Mouse (Mus musculus) splenic B cell, adult 2 months (primary cell): ENCODE results near the gene Rsbn1.

ENCODE experiments used
- DNase-seq: peaks from one replicate; pipeline ENCODE4 v3.0.0-alpha.2; 2011; ENCODE audit warnings: low read depth, low spot score
- H3K27me3 ChIP-seq: 2 replicates; pipeline ENCODE4 v1.6.1; 2012; ENCODE audit warnings: mild to moderate bottlenecking, low read length, moderate library complexity, mixed read lengths; ENCODE audit not compliant: control insufficient read depth, poor library complexity, insufficient read depth, severe bottlenecking
- H3K36me3 ChIP-seq: 2 replicates; pipeline ENCODE4 v1.6.1; 2012; ENCODE audit warnings: mild to moderate bottlenecking, low read length, moderate library complexity, mixed read lengths; ENCODE audit not compliant: control insufficient read depth, poor library complexity, insufficient read depth, severe bottlenecking

Gene Rsbn1

DNA sequence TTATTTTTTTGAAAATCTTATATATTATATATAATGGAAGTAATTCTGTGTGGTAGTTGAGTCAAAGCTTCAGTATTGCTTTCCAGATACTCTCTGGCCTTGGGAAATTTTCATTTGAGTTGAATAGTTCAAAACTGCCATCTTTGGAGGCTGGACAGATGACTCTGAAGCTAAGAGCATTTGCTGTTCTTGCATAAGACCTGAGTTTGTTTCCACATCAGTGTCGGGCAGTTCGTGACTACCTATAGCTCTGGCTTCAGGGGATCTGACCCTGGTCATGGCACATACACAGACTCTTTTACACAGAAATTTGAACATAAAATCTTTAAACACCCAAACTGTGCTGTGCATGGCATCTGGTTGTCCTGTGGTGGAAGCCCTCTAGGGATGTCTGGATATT is 71.3 kb downstream of the Rsbn1 start:
- DNase-seq: no peak
- peaks cover 10% of the 10 kb centered on the region for H3K36me3 ChIP-seq

DNA sequence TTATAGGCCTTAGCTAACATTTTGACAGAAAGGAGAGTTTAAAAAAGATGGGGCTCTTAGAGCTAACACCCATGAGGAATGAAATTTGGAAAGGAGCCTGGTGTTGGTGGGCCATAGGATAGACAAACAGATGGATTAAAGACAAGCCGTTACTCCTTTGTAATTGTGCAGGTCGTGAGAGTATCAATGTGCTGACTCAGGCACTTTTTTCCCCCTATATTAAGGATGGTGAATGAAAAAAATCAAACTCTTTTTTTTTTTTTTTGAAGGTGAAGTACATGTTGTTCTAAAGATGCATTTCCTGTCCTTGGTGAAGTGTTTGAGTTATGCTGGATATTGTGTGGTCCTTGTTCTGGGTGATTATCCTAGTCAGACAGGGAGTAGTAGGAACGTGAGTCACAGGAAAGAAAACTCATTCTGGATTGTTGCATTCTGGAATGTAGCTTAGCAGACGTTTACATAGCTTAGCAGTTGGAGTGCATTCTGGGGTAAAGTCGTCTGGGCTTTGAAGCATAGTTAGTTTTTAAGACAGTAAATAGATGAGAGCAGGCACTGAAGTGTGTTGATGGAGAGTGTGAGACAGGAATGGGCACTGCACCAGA is 74.0 kb downstream of the Rsbn1 start:
- no peak for DNase-seq
- Histone ChIP-seq H3K27me3 (no peaks in the 10 kb centered on the region), H3K36me3 (peaks cover 10% of the 10 kb centered on the region)

More for the DNA sequence above, 71.3 kb downstream of the Rsbn1 start:
- H3K27me3 ChIP-seq: no peaks in the 10 kb centered on the region

- peaks cover 5% of the 10 kb centered on the region for H3K36me3 ChIP-seq
Observed at GRCm38 (mm10) chr3:103989352-103989751, 75.4 kb downstream of the Rsbn1 start.

GRCm38 (mm10) chr3:103991271-103991670 is 77.4 kb downstream of the Rsbn1 start:
- DNase-seq: no peak
- H3K36me3 ChIP-seq: peaks cover 4% of the 10 kb centered on the region
- no peaks in the 10 kb centered on the region for H3K27me3 ChIP-seq

More at GRCm38 (mm10) chr3:103989352-103989751, 75.4 kb downstream of the Rsbn1 start:
- no peaks in the 10 kb centered on the region for H3K27me3 ChIP-seq
- no peak for DNase-seq

DNA sequence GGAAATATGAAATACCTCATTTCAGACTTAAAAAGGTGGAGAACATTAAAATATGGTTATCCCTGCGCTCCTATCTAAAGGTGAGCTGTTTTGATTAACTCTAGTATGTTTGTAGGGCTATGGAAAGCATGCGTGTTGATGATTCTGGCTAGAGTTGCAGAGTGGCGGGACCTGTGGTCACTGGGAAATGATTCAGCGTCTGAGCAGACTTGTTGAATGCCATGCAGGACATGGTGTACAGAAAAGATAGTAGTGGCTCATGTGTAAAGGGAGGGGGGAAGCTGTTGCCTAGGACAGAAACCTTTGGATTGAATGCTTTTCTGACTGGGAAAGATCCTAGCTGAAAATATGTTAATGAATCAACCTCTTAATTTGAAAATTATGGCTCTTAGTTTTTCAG is 84.8 kb downstream of the Rsbn1 start:
- H3K36me3 ChIP-seq: peaks cover 2% of the 10 kb centered on the region; the same call in 1 of the 2 replicates
- DNase-seq: no peak
- no peaks in the 10 kb centered on the region for H3K27me3 ChIP-seq

DNA sequence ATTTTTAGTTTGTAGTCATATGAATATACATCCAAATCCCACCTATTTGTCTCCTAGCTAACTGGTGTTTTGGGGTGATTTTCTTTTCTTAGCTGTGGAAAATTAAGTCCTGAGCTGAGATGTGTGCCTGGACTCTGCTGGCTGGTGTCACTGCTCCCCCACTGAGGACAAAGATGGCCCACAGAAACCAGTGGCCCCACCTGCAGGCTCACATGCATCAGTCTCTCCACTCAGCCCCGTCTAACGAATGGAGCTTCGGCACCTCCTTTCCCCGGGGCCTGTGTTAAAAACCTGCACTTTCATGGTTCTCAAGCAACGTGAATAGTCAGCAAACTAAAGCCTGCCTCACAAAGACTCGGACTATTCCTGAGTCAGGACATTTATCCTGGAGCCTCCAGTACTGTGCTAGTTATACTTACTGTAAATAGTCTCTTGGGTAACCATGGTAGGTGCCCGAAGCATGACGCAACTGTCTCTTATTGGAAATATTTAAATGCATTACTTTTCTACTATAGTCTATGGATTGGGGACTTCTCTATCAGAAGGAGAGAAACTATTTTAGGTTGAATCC is 93.1 kb downstream of the Rsbn1 start:
- H3K36me3 ChIP-seq: peaks cover 2% of the 10 kb centered on the region
- DNase-seq: no peak
- H3K27me3 ChIP-seq: no peaks in the 10 kb centered on the region

GRCm38 (mm10) chr3:104007479-104007878 is 93.6 kb downstream of the Rsbn1 start:
- Histone ChIP-seq H3K27me3 (no peaks in the 10 kb centered on the region), H3K36me3 (peaks cover 2% of the 10 kb centered on the region)
- no peak for DNase-seq

DNA sequence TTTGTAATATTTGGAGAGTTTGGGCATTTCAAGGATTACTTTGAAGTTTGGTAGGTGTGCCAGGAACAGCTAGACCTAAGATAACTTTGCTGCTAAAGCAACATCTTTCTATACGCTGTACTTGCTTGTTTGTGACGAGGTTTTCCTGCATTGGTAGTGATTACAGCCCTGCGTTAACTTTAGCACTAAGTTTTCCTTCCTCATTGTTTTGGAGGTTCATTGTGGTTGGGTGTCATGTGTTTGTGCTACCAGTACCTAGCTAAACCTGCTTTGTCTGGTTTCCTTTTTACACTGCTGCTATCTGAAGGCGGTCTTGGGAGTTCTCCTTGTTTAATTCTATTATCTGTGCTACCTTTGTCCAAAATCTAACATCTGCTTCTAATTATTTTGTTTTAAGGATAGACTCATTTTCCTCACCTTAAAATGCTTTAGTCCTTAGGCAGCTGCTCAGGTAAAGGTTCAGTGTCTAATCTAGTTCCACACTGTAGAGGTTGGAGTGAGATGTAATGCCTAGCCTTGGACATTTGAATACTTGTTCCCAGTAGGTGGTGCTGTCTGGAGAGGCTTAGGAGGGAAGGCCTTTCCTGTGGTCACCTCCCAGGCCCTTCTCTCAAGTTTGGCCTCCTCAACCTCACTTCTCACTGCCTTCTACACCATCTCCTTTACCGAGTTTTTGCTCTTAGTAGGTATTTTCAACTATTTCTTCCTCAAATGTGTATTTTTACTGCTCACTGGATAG is 96.2 kb downstream of the Rsbn1 start:
- no peak for DNase-seq
- Histone ChIP-seq H3K36me3 (peaks cover 3% of the 10 kb centered on the region), H3K27me3 (no peaks in the 10 kb centered on the region)

GRCm38 (mm10) chr3:104011972-104012371 is 98.1 kb downstream of the Rsbn1 start:
- H3K27me3 ChIP-seq: no peaks in the 10 kb centered on the region
- H3K36me3 ChIP-seq: peaks cover 3% of the 10 kb centered on the region; the same call in 1 of the 2 replicates
- DNase-seq: peak; percentile 16
